Mouse (Mus musculus) liver, embryonic 14.5 days (tissue): ENCODE results near the gene Olfr522.

Experiments used
- CTCF ChIP-seq: IDR thresholded peaks from 2 replicates; pipeline ENCODE4 v1.5.1; 2016; ENCODE audit warnings: antibody characterized with exemption, low read depth, control low read depth
- EP300 ChIP-seq: IDR thresholded peaks from 2 replicates; pipeline ENCODE4 v1.6.1; 2016; ENCODE audit warnings: antibody characterized with exemption, low read depth

DNA sequence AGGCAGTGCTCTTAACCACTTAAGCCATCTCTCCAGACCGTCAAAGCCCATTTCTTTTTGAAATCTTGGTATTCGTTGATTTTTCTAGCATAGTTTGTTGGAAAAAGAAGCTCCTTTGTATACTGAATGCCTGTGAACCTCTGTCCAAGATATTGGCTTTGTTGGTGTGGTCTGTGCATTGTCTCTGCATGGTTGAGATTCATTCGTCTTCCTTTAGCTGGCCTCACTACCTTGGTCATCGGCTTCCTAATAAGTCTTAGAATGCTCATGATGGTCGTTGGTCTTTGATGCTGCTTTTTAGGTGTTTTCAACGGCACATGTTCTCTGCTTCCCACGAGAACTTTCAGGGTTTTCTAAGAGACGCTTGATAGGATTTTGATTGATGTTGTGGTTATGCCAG, 31.4 kb upstream of the Olfr522 start:
- TF ChIP-seq CTCF (no peak), EP300 (no peak)
